Mouse (Mus musculus) left cerebral cortex, postnatal 10 days (tissue): Measurements from ENCODE around the gene Plbd2. TPM values are rescaled to one million over a fixed set of nuclear protein-coding genes. Genes with fewer than 3 reads are reported as not detected.
A peak's percentile ranks its signal among the peaks of the same experiment; 100 is the strongest.
"Not testable (repeated sequence)": the region's sequence is repeated elsewhere in the genome, so short reads cannot be mapped to it uniquely, and the experiment has no call there.

Experiments used
- DNase-seq, 2 experiments: peaks; one replicate each; pipeline ENCODE4 v3.0.0; 2021 to 2022; ENCODE audit warnings: low spot score in 2 of 2, mixed read lengths in 1 of 2; ENCODE audit errors: extremely low spot score in 1 of 2
- intact Hi-C: fragments of 180-260 bp; cut with DNase I; formaldehyde crosslinking; loops from one replicate; pipeline ENCODE4 v1.15.1; 2025
- total RNA-seq, 2 experiments: library from RNA; stranded (reverse); gene quantifications; 2 replicates each; pipeline ENCODE4 v1.2.3; 2021

The Plbd2 gene
- total RNA-seq, 2 experiments from 2014 or later: 70.6 to 71.5 TPM

DNA sequence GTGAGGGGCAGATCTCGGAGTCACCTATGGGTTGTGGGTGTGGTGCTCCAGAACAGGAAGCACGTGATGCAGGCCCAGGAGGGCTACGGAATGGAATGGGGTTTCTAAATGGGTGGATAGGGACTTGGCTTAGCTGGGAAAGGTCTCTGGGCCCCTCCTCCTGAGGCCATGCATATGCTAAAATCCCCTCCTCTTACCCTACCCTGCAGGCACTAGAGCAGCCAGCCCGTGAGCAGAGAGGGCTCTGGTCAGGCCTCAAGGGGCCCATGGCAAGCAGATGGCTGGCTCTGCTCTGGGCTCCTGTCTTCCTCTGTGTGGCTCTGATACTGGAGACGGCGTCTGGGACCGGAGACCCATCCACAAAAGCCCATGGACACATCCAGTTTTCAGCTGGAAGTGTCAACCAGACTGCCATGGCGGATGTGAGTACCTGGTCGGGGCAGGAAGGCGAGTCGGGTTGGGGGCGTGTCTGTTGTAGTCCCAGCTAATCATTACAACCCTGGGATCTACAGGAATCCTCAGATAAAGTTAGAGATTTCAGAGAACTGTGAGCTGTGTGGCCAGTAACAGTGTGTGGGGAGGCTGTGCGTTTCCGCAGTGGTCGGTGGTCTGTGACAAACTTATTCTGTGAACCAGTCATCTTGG, 9.6 kb upstream of the Plbd2 start:
- DNase-seq: no peak
- intact Hi-C loops: no loop called here

- no peak for DNase-seq
- intact Hi-C loops: no loop called here
Observed at GRCm38 (mm10) chr5:120511643-120512220, 8.3 kb upstream of the Plbd2 start.

GRCm38 (mm10) chr5:120510982-120511642, 7.7 kb upstream of the Plbd2 start, which contains the start of gene Slc8b1:
TSS of gene Slc8b1 (plus strand) at chr5:120511168.
- intact Hi-C loops: no loop called here
- DNase-seq: peak; percentile 77 to 94

DNA sequence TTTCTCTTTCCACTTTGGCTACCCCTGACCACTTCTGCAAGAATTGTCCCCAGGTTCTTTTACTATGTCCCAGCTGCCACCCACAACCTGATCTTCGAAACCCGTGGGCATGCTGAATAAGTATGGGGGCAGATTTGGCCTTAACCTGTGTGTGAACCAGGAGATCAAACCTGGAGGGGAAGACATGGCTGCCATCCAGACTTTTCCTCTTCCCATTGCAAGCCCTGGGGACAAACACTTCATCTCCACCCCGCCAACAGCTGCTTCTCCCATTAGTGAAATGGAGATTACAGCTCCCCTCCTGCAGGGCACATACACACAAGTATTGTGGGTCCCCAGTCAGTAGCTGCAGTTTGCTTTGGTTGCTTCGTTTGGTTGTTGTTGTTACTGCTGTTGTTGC, 3.9 kb upstream of the Plbd2 start:
- intact Hi-C loops: no loop called here
- no peak for DNase-seq

GRCm38 (mm10) chr5:120506490-120506889, 3.1 kb upstream of the Plbd2 start:
- intact Hi-C loops: no loop called here
- DNase-seq: no peak

DNA sequence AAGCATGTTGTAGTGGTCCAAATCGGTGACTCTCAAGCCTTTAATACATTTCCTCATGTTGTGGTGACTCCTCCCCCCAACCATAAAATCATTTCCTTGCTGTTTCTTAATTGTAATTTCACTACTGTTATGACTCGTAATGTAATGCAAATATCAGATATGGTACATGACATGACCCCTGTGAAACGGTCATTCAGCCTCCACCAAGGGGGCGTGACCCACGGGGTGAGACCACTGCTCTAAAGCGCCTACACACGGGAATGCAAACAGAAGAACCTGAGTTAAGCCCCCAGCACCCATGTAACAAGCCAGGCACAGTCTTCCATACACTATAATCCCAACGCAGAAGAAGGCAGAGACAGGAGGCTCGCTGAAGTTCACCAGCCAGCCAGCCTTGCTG, 2.4 kb upstream of the Plbd2 start:
- DNase-seq: no peak
- intact Hi-C loops: loop anchor here (2.0 kb wide), 1 partner anchor 99 kb away; no protein-coding TSS in a partner anchor

DNA sequence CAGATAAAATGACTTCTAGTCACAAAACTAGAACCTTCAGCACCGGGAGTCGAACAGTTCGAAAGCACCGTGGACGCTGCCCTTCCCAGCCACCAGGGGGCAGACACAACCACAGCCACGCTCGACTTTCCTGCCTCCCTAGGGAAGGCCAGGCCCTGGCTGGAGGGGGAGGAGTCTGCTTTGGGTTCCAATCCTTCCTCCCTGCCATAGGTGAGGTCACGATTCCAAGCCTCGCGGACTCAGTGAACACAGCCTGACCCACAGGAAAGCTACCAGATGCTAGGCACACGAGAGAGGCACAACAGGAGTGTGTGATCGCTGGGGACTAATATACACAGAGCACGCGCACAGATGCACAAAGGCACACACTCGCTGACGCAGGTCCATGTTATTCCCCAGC, 1.9 kb upstream of the Plbd2 start:
- peak in 1 of 2 experiments; percentile 79 for DNase-seq
- intact Hi-C loops: loop anchor here (2.0 kb wide), 1 partner anchor 99 kb away; no protein-coding TSS in a partner anchor

GRCm38 (mm10) chr5:120502675-120503143, 716 bp downstream of the Plbd2 start:
- intact Hi-C loops: no loop called here
- DNase-seq: no peak

- intact Hi-C loops: no loop called here
- peak; percentile 49 to 63 for DNase-seq
Observed at GRCm38 (mm10) chr5:120502147-120502621, 1.2 kb downstream of the Plbd2 start.

- intact Hi-C loops, DNase-seq: not testable (repeated sequence)
Observed at GRCm38 (mm10) chr5:120500609-120501008, 2.8 kb downstream of the Plbd2 start.

DNA sequence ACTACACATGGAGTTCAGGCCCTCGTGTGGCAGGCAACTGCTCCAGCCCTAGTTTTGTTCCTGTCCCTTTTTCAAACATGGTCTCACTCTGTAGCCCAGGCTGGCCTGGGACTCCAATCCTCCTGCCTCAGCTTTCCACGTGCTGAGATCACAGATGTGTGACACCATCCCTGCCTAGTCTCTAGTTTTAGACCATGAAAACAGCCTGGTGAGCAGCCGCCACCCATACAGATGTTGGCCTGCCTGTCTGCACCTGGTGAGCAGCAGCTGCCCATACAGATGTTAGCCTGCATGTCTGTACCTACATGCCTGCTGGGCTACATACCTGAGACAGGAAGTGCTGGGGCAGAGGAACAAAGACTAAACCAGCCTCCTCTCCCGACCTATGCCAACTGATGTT, 4.2 kb downstream of the Plbd2 start:
- intact Hi-C loops: no loop called here

DNA sequence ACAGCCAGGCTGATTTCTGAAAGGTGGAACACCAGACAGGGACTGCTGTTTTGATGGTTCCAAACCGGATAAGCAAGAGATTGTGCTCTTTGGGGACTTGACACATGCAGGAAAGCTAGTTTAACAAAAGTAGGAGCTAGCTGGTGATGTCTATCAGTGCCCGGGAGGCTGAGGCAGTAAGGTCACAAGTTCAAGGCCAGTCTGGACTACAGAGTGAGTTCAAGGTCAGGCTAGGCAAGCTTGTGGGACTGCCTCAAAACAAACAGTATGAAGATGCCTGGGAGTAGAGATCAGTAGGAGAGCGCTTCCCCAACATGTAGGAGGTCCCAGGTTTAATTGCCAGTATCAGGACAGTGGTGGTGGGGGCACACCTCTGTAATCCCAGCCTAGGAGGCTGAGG, 6.4 kb downstream of the Plbd2 start:
- intact Hi-C loops: no loop called here
- DNase-seq: no peak

More for the DNA sequence above, 4.2 kb downstream of the Plbd2 start:
- DNase-seq: no peak

DNA sequence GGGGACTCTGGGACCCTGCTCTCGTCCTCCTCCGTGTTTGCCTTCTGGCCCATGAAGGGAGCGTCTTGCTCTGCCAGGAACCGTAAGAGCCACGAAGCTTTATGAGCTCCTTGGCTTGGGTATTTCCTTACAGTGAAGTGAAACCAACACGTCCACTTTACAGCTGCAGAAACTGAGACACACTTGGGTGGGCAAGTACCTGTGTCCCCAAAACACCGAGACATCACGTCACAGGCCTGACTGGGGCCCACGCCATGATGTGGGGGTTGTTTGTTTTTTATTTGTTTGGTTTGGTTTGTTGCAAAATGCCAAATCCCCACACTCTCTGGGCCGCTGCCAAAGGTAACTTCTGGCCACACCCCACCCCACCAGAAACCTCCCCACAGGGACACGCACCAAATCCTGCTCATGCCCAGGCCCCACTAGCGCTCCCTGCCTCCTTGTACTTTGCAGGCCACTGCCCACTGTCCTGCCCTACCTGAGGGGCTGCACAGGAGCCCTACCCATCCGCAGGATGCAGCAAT, 7.7 kb downstream of the Plbd2 start:
- DNase-seq: no peak
- intact Hi-C loops: no loop called here

DNA sequence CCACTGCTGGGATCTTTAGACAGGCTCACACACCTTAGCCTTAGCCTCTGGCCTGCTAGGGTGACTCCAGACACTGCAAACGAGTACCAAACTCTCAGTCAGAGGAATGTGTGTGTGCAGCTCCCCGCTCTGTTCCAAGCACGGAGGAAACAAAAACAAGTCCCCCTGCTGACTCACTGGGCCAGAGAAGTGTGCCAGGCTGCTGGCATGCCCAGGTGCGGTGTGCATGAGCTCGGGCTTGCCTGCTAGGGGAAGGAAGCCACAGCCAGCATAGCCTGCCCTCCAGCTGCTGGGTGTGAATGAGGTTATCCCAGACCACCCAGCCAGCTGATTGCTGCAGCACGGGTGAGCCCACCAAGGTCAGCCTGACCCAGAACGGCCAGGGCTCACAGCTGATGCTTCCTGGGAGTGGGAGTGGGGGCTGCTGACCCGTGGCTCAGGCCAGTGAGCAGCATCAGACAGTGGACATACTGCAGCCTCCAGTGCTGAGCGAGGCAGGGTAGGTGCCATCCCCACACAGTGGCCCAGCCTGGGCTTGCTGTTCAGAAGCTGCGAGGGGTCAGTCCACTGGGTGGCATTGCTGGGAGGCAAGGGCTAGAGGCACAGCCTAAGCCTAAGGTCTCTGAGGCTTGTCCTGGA, 8.2 kb downstream of the Plbd2 start:
- intact Hi-C loops: no loop called here
- no peak for DNase-seq

- no peak for DNase-seq
- intact Hi-C loops: no loop called here
Observed at GRCm38 (mm10) chr5:120493873-120494395, 9.5 kb downstream of the Plbd2 start.

DNA sequence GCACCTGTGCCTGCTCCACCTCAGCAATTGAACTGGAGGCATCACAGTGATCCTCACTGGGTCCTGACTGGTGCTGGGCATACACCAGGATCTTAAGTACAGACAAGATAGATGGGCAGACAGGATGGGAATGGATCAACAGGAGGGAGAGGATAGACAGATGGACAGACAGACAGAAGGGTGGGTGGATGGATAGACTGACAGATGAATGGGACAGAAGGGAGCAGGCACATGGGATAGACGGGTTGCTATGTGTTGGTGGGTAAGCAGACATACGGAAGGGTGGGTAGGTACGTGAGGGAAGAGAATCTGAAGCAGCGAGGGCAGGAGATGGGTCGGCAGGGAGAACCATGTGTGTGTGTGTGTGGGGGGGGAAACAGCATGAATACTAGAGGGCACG, 10.0 kb downstream of the Plbd2 start:
- intact Hi-C loops: no loop called here
- DNase-seq: no peak

DNA sequence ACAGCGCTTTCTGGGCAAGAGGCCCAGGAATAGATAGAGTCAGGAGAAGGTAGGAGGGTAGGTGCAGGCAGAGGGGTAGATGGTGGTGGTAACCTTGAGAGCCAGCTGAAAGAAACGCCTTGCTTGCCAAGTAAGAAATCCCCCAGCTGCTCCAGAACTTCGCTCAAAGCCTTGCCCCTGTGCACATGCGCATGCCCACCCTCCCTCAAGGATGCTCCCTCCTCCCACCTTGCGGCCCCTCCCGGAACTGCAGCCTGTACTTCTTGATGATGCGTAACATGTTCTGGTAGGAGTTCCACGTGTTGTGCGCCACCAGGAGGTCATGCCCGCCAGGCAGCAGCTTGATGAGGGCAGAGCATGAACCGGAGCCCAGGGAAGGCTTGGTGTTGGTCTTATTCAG, 11.0 kb downstream of the Plbd2 start:
- intact Hi-C loops: no loop called here
- DNase-seq: peak in 1 of 2 experiments; percentile 62

GRCm38 (mm10) chr5:120490679-120491192, 12.7 kb downstream of the Plbd2 start:
- intact Hi-C loops: no loop called here
- DNase-seq: peak; percentile 41 to 57

- intact Hi-C loops: no loop called here
- no peak for DNase-seq
Observed at GRCm38 (mm10) chr5:120487844-120488243, 15.6 kb downstream of the Plbd2 start.
